Mouse (Mus musculus) hindbrain, embryonic 13.5 days (tissue): ENCODE measurements around the gene Lamc3. TPM values are rescaled to one million over a fixed set of nuclear protein-coding genes. Genes with fewer than 3 reads are reported as not detected.

Source experiments
- ATAC-seq: fragments of 200-750 bp; cut with Nextera tagmentation; 2 replicates; pipeline ENCODE4 v1.8.0; 2017; ENCODE audit warnings: moderate TSS enrichment; ENCODE audit not compliant: low FRiP score
- H3K27ac ChIP-seq: fragments of 300-500 bp; sonication (generic); 2 replicates; pipeline ENCODE4 v1.5.1; 2015; ENCODE audit warnings: inconsistent platforms, mild to moderate bottlenecking, moderate library complexity
- H3K27me3 ChIP-seq: fragments of 300-500 bp; sonication (generic); 2 replicates; pipeline ENCODE4 v1.6.1; 2015; ENCODE audit warnings: mild to moderate bottlenecking, inconsistent platforms
- H3K36me3 ChIP-seq: fragments of 300-500 bp; sonication (generic); 2 replicates; pipeline ENCODE4 v1.6.1; 2015; ENCODE audit warnings: mild to moderate bottlenecking, inconsistent platforms
- H3K4me1 ChIP-seq: fragments of 300-500 bp; sonication (generic); replicated peaks from 2 replicates; pipeline ENCODE4 v1.6.1; 2015; ENCODE audit warnings: inconsistent platforms
- H3K4me2 ChIP-seq: fragments of 300-500 bp; sonication (generic); 2 replicates; pipeline ENCODE4 v1.6.1; 2015; ENCODE audit warnings: inconsistent platforms, mild to moderate bottlenecking, moderate library complexity
- H3K4me3 ChIP-seq: fragments of 300-500 bp; sonication (generic); 2 replicates; pipeline ENCODE4 v1.5.1; 2015; ENCODE audit warnings: mild to moderate bottlenecking, inconsistent platforms
- H3K9ac ChIP-seq: fragments of 300-500 bp; sonication (generic); 2 replicates; pipeline ENCODE4 v1.6.1; 2015; ENCODE audit warnings: mild to moderate bottlenecking, inconsistent platforms
- H3K9me3 ChIP-seq: fragments of 300-500 bp; sonication (generic); 2 replicates; pipeline ENCODE4 v1.6.1; 2016; ENCODE audit warnings: inconsistent platforms
- WGBS: fragments of 180-500 bp; shearing (Covaris S2); methylation state at CpG from one replicate; pipeline ENCODE4 v1.1.7; 2015; 5-methylcytosine and 5-hydroxymethylcytosine counted together
- polyA plus RNA-seq: library from polyadenylated mRNA; unstranded; fragments of >200 nt; fragmentation: Nextera tagmentation; extraction: Ambion mirVana; gene quantifications from 2 replicates; pipeline ENCODE4 v1.2.1, GENCODE M21; 2015

The Lamc3 gene
- polyA plus RNA-seq, 1 experiment from 2014 or later = 7.0 TPM

GRCm38 (mm10) chr2:31948801-31949200, 61.7 kb downstream of the Lamc3 start:
- no peak for ATAC-seq
- Histone ChIP-seq H3K9ac (no peak overlapping the region), H3K4me3 (no peak overlapping the region), H3K36me3 (no peaks in the 10 kb centered on the region), H3K4me1 (peaks cover 34% of the 10 kb centered on the region), H3K9me3 (no peaks in the 10 kb centered on the region), H3K27me3 (peaks cover 35% of the 10 kb centered on the region), H3K4me2 (no peak overlapping the region), H3K27ac (no peak overlapping the region)
- 78% methylated on average over 6 of the region's 6 CpGs for WGBS

GRCm38 (mm10) chr2:31950058-31950871, 63.2 kb downstream of the Lamc3 start, which contains the start of gene Aif1l:
Aif1l (plus strand) TSS chr2:31950139.
- no peaks in the 10 kb centered on the region for H3K36me3 ChIP-seq
- H3K4me3 ChIP-seq = peak within 1 kb of the TSS; percentile 66
- no peak within 1 kb of the TSS for H3K27ac ChIP-seq
- H3K27me3 ChIP-seq = peaks cover 35% of the 10 kb centered on the region
- under 1% methylated on average over 56 of the region's 66 CpGs for WGBS
- H3K9me3 ChIP-seq = no peaks in the 10 kb centered on the region
- H3K4me2 ChIP-seq = peak within 1 kb of the TSS; percentile 94
- ATAC-seq = peak; percentile 59; the same call in 1 of the 2 replicates
- H3K9ac ChIP-seq = peak within 1 kb of the TSS; percentile 75
- H3K4me1 ChIP-seq = peaks cover 45% of the 10 kb centered on the region

- peaks cover 32% of the 10 kb centered on the region for H3K27me3 ChIP-seq
- peak overlapping the region; percentile 94 for H3K4me2 ChIP-seq
- ATAC-seq = no peak
- H3K9ac ChIP-seq = peak overlapping the region; percentile 75; the same call in 1 of the 2 replicates
- peak overlapping the region; percentile 66 for H3K4me3 ChIP-seq
- 15% methylated on average over 9 of the region's 9 CpGs for WGBS
- no peaks in the 10 kb centered on the region for H3K36me3 ChIP-seq
- H3K4me1 ChIP-seq = peaks cover 45% of the 10 kb centered on the region
- H3K27ac ChIP-seq = no peak overlapping the region
- no peaks in the 10 kb centered on the region for H3K9me3 ChIP-seq
Observed at GRCm38 (mm10) chr2:31950966-31951365, 63.9 kb downstream of the Lamc3 start.

GRCm38 (mm10) chr2:31952236-31952635, 65.1 kb downstream of the Lamc3 start:
- peaks cover 45% of the 10 kb centered on the region for H3K4me1 ChIP-seq
- no peaks in the 10 kb centered on the region for H3K36me3 ChIP-seq
- no peak for ATAC-seq
- WGBS = 82% methylated on average over 10 of the region's 10 CpGs
- H3K4me3 ChIP-seq = no peak overlapping the region
- H3K9me3 ChIP-seq = no peaks in the 10 kb centered on the region
- H3K27me3 ChIP-seq = peaks cover 31% of the 10 kb centered on the region
- H3K27ac ChIP-seq = no peak overlapping the region; the same call in 1 of the 2 replicates
- H3K4me2 ChIP-seq = peak overlapping the region; percentile 94; the same call in 1 of the 2 replicates
- H3K9ac ChIP-seq = no peak overlapping the region

- no peaks in the 10 kb centered on the region for H3K36me3 ChIP-seq
- no peaks in the 10 kb centered on the region for H3K9me3 ChIP-seq
- peaks cover 31% of the 10 kb centered on the region for H3K27me3 ChIP-seq
- H3K4me1 ChIP-seq = peaks cover 45% of the 10 kb centered on the region
- WGBS = 91% methylated on average over 3 of the region's 3 CpGs
- H3K4me2 ChIP-seq = no peak overlapping the region; the same call in 1 of the 2 replicates
- no peak overlapping the region for H3K4me3 ChIP-seq
- H3K27ac ChIP-seq = no peak overlapping the region
- no peak overlapping the region for H3K9ac ChIP-seq
- no peak for ATAC-seq
Observed at GRCm38 (mm10) chr2:31952725-31953124, 65.6 kb downstream of the Lamc3 start.

- H3K27ac ChIP-seq = no peak overlapping the region
- H3K9me3 ChIP-seq = no peaks in the 10 kb centered on the region
- ATAC-seq = no peak
- H3K4me2 ChIP-seq = no peak overlapping the region
- H3K27me3 ChIP-seq = peaks cover 25% of the 10 kb centered on the region
- H3K9ac ChIP-seq = no peak overlapping the region
- no peak overlapping the region for H3K4me3 ChIP-seq
- no peaks in the 10 kb centered on the region for H3K36me3 ChIP-seq
- 86% methylated on average over 8 of the region's 8 CpGs for WGBS
- H3K4me1 ChIP-seq = peaks cover 45% of the 10 kb centered on the region
Observed at GRCm38 (mm10) chr2:31953687-31954086, 66.6 kb downstream of the Lamc3 start.

- WGBS = 89% methylated on average over 9 of the region's 9 CpGs
- no peaks in the 10 kb centered on the region for H3K36me3 ChIP-seq
- H3K27me3 ChIP-seq = 0 out of 2 replicates have a peak, but pooled peaks cover 14% of the 10 kb centered on the region
- no peak overlapping the region for H3K9ac ChIP-seq
- no peak overlapping the region for H3K4me3 ChIP-seq
- H3K4me2 ChIP-seq = no peak overlapping the region
- H3K4me1 ChIP-seq = peaks cover 44% of the 10 kb centered on the region
- no peaks in the 10 kb centered on the region for H3K9me3 ChIP-seq
- H3K27ac ChIP-seq = no peak overlapping the region
- ATAC-seq = no peak
Observed at GRCm38 (mm10) chr2:31954779-31955181, 67.7 kb downstream of the Lamc3 start.

- Histone ChIP-seq H3K4me3 (no peak overlapping the region), H3K4me2 (no peak overlapping the region), H3K9ac (no peak overlapping the region), H3K36me3 (no peaks in the 10 kb centered on the region), H3K4me1 (peaks cover 39% of the 10 kb centered on the region), H3K9me3 (no peaks in the 10 kb centered on the region), H3K27me3 (0 out of 2 replicates have a peak, but pooled peaks cover 7% of the 10 kb centered on the region), H3K27ac (no peak overlapping the region)
- no peak for ATAC-seq
- 82% methylated on average over 5 of the region's 5 CpGs for WGBS
Observed at GRCm38 (mm10) chr2:31955686-31956085, 68.6 kb downstream of the Lamc3 start.

GRCm38 (mm10) chr2:31957211-31957610, 70.1 kb downstream of the Lamc3 start:
- no peak for ATAC-seq
- WGBS = 92% methylated on average over 10 of the region's 10 CpGs

GRCm38 (mm10) chr2:31960986-31961385, 73.9 kb downstream of the Lamc3 start:
- WGBS = 92% methylated on average over 8 of the region's 8 CpGs
- no peaks in the 10 kb centered on the region for H3K27me3 ChIP-seq
- no peak overlapping the region for H3K4me3 ChIP-seq
- no peaks in the 10 kb centered on the region for H3K36me3 ChIP-seq
- no peak overlapping the region for H3K27ac ChIP-seq
- peaks cover 31% of the 10 kb centered on the region for H3K4me1 ChIP-seq
- no peak for ATAC-seq
- H3K9ac ChIP-seq = no peak overlapping the region
- no peak overlapping the region for H3K4me2 ChIP-seq
- no peaks in the 10 kb centered on the region for H3K9me3 ChIP-seq

More at GRCm38 (mm10) chr2:31957211-31957610, 70.1 kb downstream of the Lamc3 start:
- no peaks in the 10 kb centered on the region for H3K27me3 ChIP-seq
- H3K4me3 ChIP-seq = no peak overlapping the region
- no peaks in the 10 kb centered on the region for H3K36me3 ChIP-seq
- no peak overlapping the region for H3K4me2 ChIP-seq
- peaks cover 38% of the 10 kb centered on the region for H3K4me1 ChIP-seq
- H3K9ac ChIP-seq = no peak overlapping the region
- H3K27ac ChIP-seq = no peak overlapping the region
- no peaks in the 10 kb centered on the region for H3K9me3 ChIP-seq

- Histone ChIP-seq H3K36me3 (no peaks in the 10 kb centered on the region), H3K9ac (peak overlapping the region; percentile 39; the same call in 1 of the 2 replicates), H3K4me1 (peaks cover 31% of the 10 kb centered on the region), H3K4me2 (no peak overlapping the region), H3K4me3 (no peak overlapping the region), H3K9me3 (no peaks in the 10 kb centered on the region), H3K27ac (peak overlapping the region; percentile 88), H3K27me3 (no peaks in the 10 kb centered on the region)
- 80% methylated on average over 4 of the region's 4 CpGs for WGBS
- no peak for ATAC-seq
Observed at GRCm38 (mm10) chr2:31961791-31962222, 74.7 kb downstream of the Lamc3 start.

GRCm38 (mm10) chr2:31962501-31963224, 75.6 kb downstream of the Lamc3 start:
- WGBS = 36% methylated on average over 8 of the region's 8 CpGs
- Histone ChIP-seq H3K27me3 (no peaks in the 10 kb centered on the region), H3K27ac (peak overlapping the region; percentile 88), H3K36me3 (no peaks in the 10 kb centered on the region), H3K9ac (peak overlapping the region; percentile 39), H3K4me2 (no peak overlapping the region), H3K9me3 (no peaks in the 10 kb centered on the region), H3K4me1 (peaks cover 31% of the 10 kb centered on the region), H3K4me3 (no peak overlapping the region)
- peak; percentile 91 for ATAC-seq
